Mouse (Mus musculus) brain, adult 2 months (tissue): Measurements from ENCODE around the gene Ppp3ca.
"Not testable (repeated sequence)": the region's sequence is repeated elsewhere in the genome, so short reads cannot be mapped to it uniquely, and the experiment has no call there.

ENCODE experiments used
- DNase-seq: peaks from one replicate; pipeline ENCODE4 v3.0.0; 2011; ENCODE audit warnings: low read depth, low spot score

Gene Ppp3ca

GRCm38 (mm10) chr3:136686429-136686828, 16.5 kb downstream of the Ppp3ca start:
- DNase-seq, result no peak

- DNase-seq, result no peak
Observed at GRCm38 (mm10) chr3:136688101-136688586, 18.2 kb downstream of the Ppp3ca start.

GRCm38 (mm10) chr3:136689793-136690543, 20.0 kb downstream of the Ppp3ca start:
- no peak for DNase-seq

- DNase-seq, result no peak
Observed at GRCm38 (mm10) chr3:136691984-136692383, 22.1 kb downstream of the Ppp3ca start.

GRCm38 (mm10) chr3:136693547-136693946, 23.6 kb downstream of the Ppp3ca start:
- peak; percentile 70 for DNase-seq

- DNase-seq, result no peak
Observed at GRCm38 (mm10) chr3:136697626-136698191, 27.8 kb downstream of the Ppp3ca start.

- not testable (repeated sequence) for DNase-seq
Observed at GRCm38 (mm10) chr3:136699711-136700110, 29.8 kb downstream of the Ppp3ca start.

GRCm38 (mm10) chr3:136700447-136701009, 30.6 kb downstream of the Ppp3ca start:
- DNase-seq, result peak; percentile 47

- DNase-seq, result no peak
Observed at GRCm38 (mm10) chr3:136702861-136703260, 32.9 kb downstream of the Ppp3ca start.

GRCm38 (mm10) chr3:136704515-136705247, 34.8 kb downstream of the Ppp3ca start:
- no peak for DNase-seq

GRCm38 (mm10) chr3:136706048-136706447, 36.1 kb downstream of the Ppp3ca start:
- no peak for DNase-seq

- DNase-seq, result no peak
Observed at GRCm38 (mm10) chr3:136706771-136707170, 36.8 kb downstream of the Ppp3ca start.

GRCm38 (mm10) chr3:136707222-136708019, 37.5 kb downstream of the Ppp3ca start:
- DNase-seq, result no peak

GRCm38 (mm10) chr3:136708230-136708629, 38.3 kb downstream of the Ppp3ca start:
- no peak for DNase-seq

- no peak for DNase-seq
Observed at GRCm38 (mm10) chr3:136710310-136710906, 40.5 kb downstream of the Ppp3ca start.

GRCm38 (mm10) chr3:136714307-136715039, 44.5 kb downstream of the Ppp3ca start:
- peak; percentile 77 for DNase-seq

GRCm38 (mm10) chr3:136716247-136716646, 46.3 kb downstream of the Ppp3ca start:
- no peak for DNase-seq

- no peak for DNase-seq
Observed at GRCm38 (mm10) chr3:136718412-136718811, 48.5 kb downstream of the Ppp3ca start.

GRCm38 (mm10) chr3:136721241-136721640, 51.3 kb downstream of the Ppp3ca start:
- no peak for DNase-seq

- DNase-seq, result no peak
Observed at GRCm38 (mm10) chr3:136721804-136722427, 52.0 kb downstream of the Ppp3ca start.
